Mouse (Mus musculus): ENCODE results near the gene Olfr331. TPM values are rescaled to one million over a fixed set of nuclear protein-coding genes. Genes with fewer than 3 reads are reported as not detected.

Gene Olfr331
- polyA plus RNA-seq, 1 experiment from 2014 or later: not detected

- no peak overlapping the region for H3K27ac ChIP-seq (ENCODE audit: low read length)
- no peak overlapping the region for H3K4me2 ChIP-seq (ENCODE audit: low read depth, low read length)
- no peak for ATAC-seq
- H3K9ac ChIP-seq (ENCODE audit: low read depth, low read length): no peak overlapping the region
- WGBS: 58% methylated on average over 4 of the region's 4 CpGs
- H3K27me3 ChIP-seq (replicated peaks; ENCODE audit: control insufficient read depth, insufficient read depth, low read length): no peaks in the 10 kb centered on the region
- H3K36me3 ChIP-seq (ENCODE audit: control insufficient read depth, insufficient read depth, low read length): no peaks in the 10 kb centered on the region
- no peak overlapping the region for H3K4me3 ChIP-seq (ENCODE audit: low read length)
- no peaks in the 10 kb centered on the region for H3K9me3 ChIP-seq (ENCODE audit: control insufficient read depth, low read length)
- no peaks in the 10 kb centered on the region for H3K4me1 ChIP-seq (ENCODE audit: control insufficient read depth, insufficient read depth, low read length)
Measured at GRCm38 (mm10) chr11:58453592-58453991, 48.8 kb downstream of the Olfr331 start.

GRCm38 (mm10) chr11:58452759-58453158, 49.6 kb downstream of the Olfr331 start, which contains the start of gene Lypd9:
Gene Lypd9 (minus strand): TSS chr11:58452923.
- 94% methylated on average over 9 of the region's 9 CpGs for WGBS

More at GRCm38 (mm10) chr11:58452759-58453158, 49.6 kb downstream of the Olfr331 start, which contains the start of gene Lypd9:
- no peak within 1 kb of the TSS for H3K4me3 ChIP-seq (ENCODE audit: low read length)
- ATAC-seq: no peak
- H3K36me3 ChIP-seq (ENCODE audit: control insufficient read depth, insufficient read depth, low read length): no peaks in the 10 kb centered on the region
- H3K9ac ChIP-seq (ENCODE audit: low read depth, low read length): no peak within 1 kb of the TSS
- H3K27me3 ChIP-seq (replicated peaks; ENCODE audit: control insufficient read depth, insufficient read depth, low read length): no peaks in the 10 kb centered on the region
- no peaks in the 10 kb centered on the region for H3K4me1 ChIP-seq (ENCODE audit: control insufficient read depth, insufficient read depth, low read length)
- no peak within 1 kb of the TSS for H3K4me2 ChIP-seq (ENCODE audit: low read depth, low read length)
- H3K27ac ChIP-seq (ENCODE audit: low read length): no peak within 1 kb of the TSS
- no peaks in the 10 kb centered on the region for H3K9me3 ChIP-seq (ENCODE audit: control insufficient read depth, low read length)

Other genes with a start within 250 kb of the Olfr331 start
- not detected in 2 replicates for gene 4930438A08Rik, start 227.8 kb downstream of the Olfr331 start, polyA plus RNA-seq (2015; fragmentation: Nextera tagmentation; extraction: Ambion mirVana)
- gene Zfp692, start 195.5 kb downstream of the Olfr331 start, polyA plus RNA-seq (2015; fragmentation: Nextera tagmentation; extraction: Ambion mirVana): 20.7 and 22.0 TPM in 2 replicates
- gene Zfp672, start 172.2 kb downstream of the Olfr331 start, polyA plus RNA-seq (2015; fragmentation: Nextera tagmentation; extraction: Ambion mirVana): 35.4 and 35.5 TPM in 2 replicates
- gene Sh3bp5l, start 171.8 kb downstream of the Olfr331 start, polyA plus RNA-seq (2015; fragmentation: Nextera tagmentation; extraction: Ambion mirVana): 28.3 TPM in 2 replicates
- 1,405 and 1,451 TPM in 2 replicates for gene Lypd8, start 123.5 kb downstream of the Olfr331 start, polyA plus RNA-seq (2015; fragmentation: Nextera tagmentation; extraction: Ambion mirVana)
- gene 1810065E05Rik, start 81.5 kb downstream of the Olfr331 start, polyA plus RNA-seq (2015; fragmentation: Nextera tagmentation; extraction: Ambion mirVana): 0.15 and 0.20 TPM in 2 replicates
- not detected in 2 replicates for gene Gm12253, start 70.0 kb downstream of the Olfr331 start, polyA plus RNA-seq (2015; fragmentation: Nextera tagmentation; extraction: Ambion mirVana)
- not detected in 2 replicates for gene Lypd9, start 49.6 kb downstream of the Olfr331 start, polyA plus RNA-seq (2015; fragmentation: Nextera tagmentation; extraction: Ambion mirVana)
- gene Olfr30, start 40.3 kb downstream of the Olfr331 start, polyA plus RNA-seq (2015; fragmentation: Nextera tagmentation; extraction: Ambion mirVana): not detected in 2 replicates
- not detected in 2 replicates for gene Olfr332, start 10.0 kb downstream of the Olfr331 start, polyA plus RNA-seq (2015; fragmentation: Nextera tagmentation; extraction: Ambion mirVana)
- gene Olfr330, start 32.3 kb upstream of the Olfr331 start, polyA plus RNA-seq (2015; fragmentation: Nextera tagmentation; extraction: Ambion mirVana): not detected in 2 replicates
- gene Olfr329-ps, start 43.9 kb upstream of the Olfr331 start, polyA plus RNA-seq (2015; fragmentation: Nextera tagmentation; extraction: Ambion mirVana): not detected in 2 replicates
- gene Olfr328, start 53.1 kb upstream of the Olfr331 start, polyA plus RNA-seq (2015; fragmentation: Nextera tagmentation; extraction: Ambion mirVana): 0.06 TPM in 1 of 2 replicates, not detected in the other
- not detected in 2 replicates for gene Olfr224, start 68.0 kb upstream of the Olfr331 start, polyA plus RNA-seq (2015; fragmentation: Nextera tagmentation; extraction: Ambion mirVana)
- not detected in 2 replicates for gene Olfr325, start 75.2 kb upstream of the Olfr331 start, polyA plus RNA-seq (2015; fragmentation: Nextera tagmentation; extraction: Ambion mirVana)
- gene Olfr324, start 92.5 kb upstream of the Olfr331 start, polyA plus RNA-seq (2015; fragmentation: Nextera tagmentation; extraction: Ambion mirVana): not detected in 2 replicates
- 0.51 TPM in 1 of 2 replicates, not detected in the other for gene 2210407C18Rik, start 113.5 kb upstream of the Olfr331 start, polyA plus RNA-seq (2015; fragmentation: Nextera tagmentation; extraction: Ambion mirVana)
- not detected in 2 replicates for gene Olfr323, start 127.9 kb upstream of the Olfr331 start, polyA plus RNA-seq (2015; fragmentation: Nextera tagmentation; extraction: Ambion mirVana)
- 0.12 and 0.27 TPM in 2 replicates for gene Trim58, start 137.9 kb upstream of the Olfr331 start, polyA plus RNA-seq (2015; fragmentation: Nextera tagmentation; extraction: Ambion mirVana)
- not detected in 2 replicates for gene Olfr322, start 156.2 kb upstream of the Olfr331 start, polyA plus RNA-seq (2015; fragmentation: Nextera tagmentation; extraction: Ambion mirVana)
- gene Olfr320, start 178.5 kb upstream of the Olfr331 start, polyA plus RNA-seq (2015; fragmentation: Nextera tagmentation; extraction: Ambion mirVana): not detected in 2 replicates
- not detected in 2 replicates for gene Olfr319, start 196.6 kb upstream of the Olfr331 start, polyA plus RNA-seq (2015; fragmentation: Nextera tagmentation; extraction: Ambion mirVana)
- gene Olfr318, start 221.4 kb upstream of the Olfr331 start, polyA plus RNA-seq (2015; fragmentation: Nextera tagmentation; extraction: Ambion mirVana): not detected in 2 replicates
- not detected in 2 replicates for gene Olfr317, start 236.6 kb upstream of the Olfr331 start, polyA plus RNA-seq (2015; fragmentation: Nextera tagmentation; extraction: Ambion mirVana)